Mouse (Mus musculus): Measurements from ENCODE around the gene Lrrc74a. TPM values are rescaled to one million over a fixed set of nuclear protein-coding genes. Genes with fewer than 3 reads are reported as not detected.

Gene Lrrc74a
- polyA plus RNA-seq, 1 experiment = not detected

- no peaks in the 10 kb centered on the region for H3K79me2 ChIP-seq (ENCODE audit: control insufficient read depth, insufficient read depth)
- no peak for TF ChIP-seq USF1 (IDR thresholded peaks at IDR 0.05; ENCODE audit: low read depth)
- TF ChIP-seq POLR2A (IDR thresholded peaks at IDR 0.05; ENCODE audit: insufficient read length, low read depth) = no peak
- TF ChIP-seq MYOD1 (IDR thresholded peaks at IDR 0.05; ENCODE audit: control insufficient read depth in 1 of 3, insufficient read length in 2 of 3, low read depth in 2 of 3) = no peak
- no peak for TF ChIP-seq MYOG (IDR thresholded peaks at IDR 0.05; ENCODE audit: control insufficient read depth in 1 of 3, insufficient read depth in 1 of 3, insufficient read length in 2 of 3, low read depth in 2 of 3)
- TF ChIP-seq REST (IDR thresholded peaks at IDR 0.05; ENCODE audit: insufficient read depth, insufficient read length) = no peak
- TF ChIP-seq SRF (IDR thresholded peaks at IDR 0.05; ENCODE audit: control insufficient read depth, insufficient read length, low read depth) = no peak
- no peak for TF ChIP-seq CEBPB (IDR thresholded peaks at IDR 0.05; ENCODE audit: insufficient read depth, poor library complexity, severe bottlenecking)
- TF ChIP-seq MAX (IDR thresholded peaks at IDR 0.05; ENCODE audit: low read depth) = no peak
- no peak for TF ChIP-seq TCF12 (IDR thresholded peaks at IDR 0.05; ENCODE audit: insufficient read depth, poor library complexity, severe bottlenecking)
- no peak for TF ChIP-seq POLR2AphosphoS2 (IDR thresholded peaks at IDR 0.05; ENCODE audit: insufficient read length, low read depth)
- TF ChIP-seq E2F4 (IDR thresholded peaks at IDR 0.05; ENCODE audit: insufficient read depth) = no peak
- no peak for TF ChIP-seq TCF3 (IDR thresholded peaks at IDR 0.05; ENCODE audit: insufficient read length, low read depth)
- no peak overlapping the region for H3K4me2 ChIP-seq (ENCODE audit: low read depth)
- no peaks in the 10 kb centered on the region for H3K36me3 ChIP-seq (ENCODE audit: control insufficient read depth, insufficient read depth)
- H3K27me3 ChIP-seq (ENCODE audit: control insufficient read depth, insufficient read depth, insufficient read length) = no peaks in the 10 kb centered on the region
- no peak overlapping the region for H3K4me3 ChIP-seq
- no peak overlapping the region for H3ac ChIP-seq (ENCODE audit: control insufficient read depth, insufficient read length)
These were observed 33.9 kb upstream of the Lrrc74a start for GRCm38 (mm10) chr12:86699965-86700926.

- Histone ChIP-seq H3K4me3 (no peak overlapping the region), H3K36me3 (ENCODE audit: control insufficient read depth, insufficient read depth) (no peaks in the 10 kb centered on the region), H3K4me2 (ENCODE audit: low read depth) (no peak overlapping the region), H3K79me2 (ENCODE audit: control insufficient read depth, insufficient read depth) (no peaks in the 10 kb centered on the region), H3K27me3 (ENCODE audit: control insufficient read depth, insufficient read depth, insufficient read length) (no peaks in the 10 kb centered on the region), H3ac (ENCODE audit: control insufficient read depth, insufficient read length) (no peak overlapping the region)
- TF ChIP-seq MYOD1 (IDR thresholded peaks at IDR 0.05; ENCODE audit: control insufficient read depth in 1 of 3, insufficient read length in 2 of 3, low read depth in 2 of 3) (no peak), REST (IDR thresholded peaks at IDR 0.05; ENCODE audit: insufficient read depth, insufficient read length) (no peak), POLR2AphosphoS2 (IDR thresholded peaks at IDR 0.05; ENCODE audit: insufficient read length, low read depth) (no peak), MYOG (IDR thresholded peaks at IDR 0.05; ENCODE audit: control insufficient read depth in 1 of 3, insufficient read depth in 1 of 3, insufficient read length in 2 of 3, low read depth in 2 of 3) (no peak), TCF12 (IDR thresholded peaks at IDR 0.05; ENCODE audit: insufficient read depth, poor library complexity, severe bottlenecking) (no peak), TCF3 (IDR thresholded peaks at IDR 0.05; ENCODE audit: insufficient read length, low read depth) (no peak), SRF (IDR thresholded peaks at IDR 0.05; ENCODE audit: control insufficient read depth, insufficient read length, low read depth) (no peak), E2F4 (IDR thresholded peaks at IDR 0.05; ENCODE audit: insufficient read depth) (no peak), POLR2A (IDR thresholded peaks at IDR 0.05; ENCODE audit: insufficient read length, low read depth) (no peak), USF1 (IDR thresholded peaks at IDR 0.05; ENCODE audit: low read depth) (no peak)
These were observed 33.2 kb upstream of the Lrrc74a start for GRCm38 (mm10) chr12:86700927-86701310.

- no peak for TF ChIP-seq MYOD1 (IDR thresholded peaks at IDR 0.05; ENCODE audit: control insufficient read depth in 1 of 3, insufficient read length in 2 of 3, low read depth in 2 of 3)
- no peak for TF ChIP-seq TCF3 (IDR thresholded peaks at IDR 0.05; ENCODE audit: insufficient read length, low read depth)
- TF ChIP-seq POLR2A (IDR thresholded peaks at IDR 0.05; ENCODE audit: insufficient read length, low read depth) = no peak
- TF ChIP-seq MAX (IDR thresholded peaks at IDR 0.05; ENCODE audit: low read depth) = no peak
- no peak for TF ChIP-seq REST (IDR thresholded peaks at IDR 0.05; ENCODE audit: insufficient read depth, insufficient read length)
- no peak for TF ChIP-seq SRF (IDR thresholded peaks at IDR 0.05; ENCODE audit: control insufficient read depth, insufficient read length, low read depth)
- TF ChIP-seq USF1 (IDR thresholded peaks at IDR 0.05; ENCODE audit: low read depth) = no peak
- TF ChIP-seq CEBPB (IDR thresholded peaks at IDR 0.05; ENCODE audit: insufficient read depth, poor library complexity, severe bottlenecking) = no peak
- TF ChIP-seq TCF12 (IDR thresholded peaks at IDR 0.05; ENCODE audit: insufficient read depth, poor library complexity, severe bottlenecking) = no peak
- TF ChIP-seq MYOG (IDR thresholded peaks at IDR 0.05; ENCODE audit: control insufficient read depth in 1 of 3, insufficient read depth in 1 of 3, insufficient read length in 2 of 3, low read depth in 2 of 3) = no peak
- no peak for TF ChIP-seq E2F4 (IDR thresholded peaks at IDR 0.05; ENCODE audit: insufficient read depth)
- TF ChIP-seq POLR2AphosphoS2 (IDR thresholded peaks at IDR 0.05; ENCODE audit: insufficient read length, low read depth) = no peak
- no peak overlapping the region for H3K4me3 ChIP-seq
- no peak overlapping the region for H3K4me2 ChIP-seq (ENCODE audit: low read depth)
- no peaks in the 10 kb centered on the region for H3K79me2 ChIP-seq (ENCODE audit: control insufficient read depth, insufficient read depth)
- H3ac ChIP-seq (ENCODE audit: control insufficient read depth, insufficient read length) = no peak overlapping the region
- no peaks in the 10 kb centered on the region for H3K27me3 ChIP-seq (ENCODE audit: control insufficient read depth, insufficient read depth, insufficient read length)
- no peaks in the 10 kb centered on the region for H3K36me3 ChIP-seq (ENCODE audit: control insufficient read depth, insufficient read depth)
These were observed 32.7 kb upstream of the Lrrc74a start for GRCm38 (mm10) chr12:86701491-86701890.

GRCm38 (mm10) chr12:86702690-86703089, 31.5 kb upstream of the Lrrc74a start:
- TF ChIP-seq MYOG (IDR thresholded peaks at IDR 0.05; ENCODE audit: control insufficient read depth in 1 of 3, insufficient read depth in 1 of 3, insufficient read length in 2 of 3, low read depth in 2 of 3) = no peak
- no peak for TF ChIP-seq POLR2AphosphoS2 (IDR thresholded peaks at IDR 0.05; ENCODE audit: insufficient read length, low read depth)
- no peak for TF ChIP-seq REST (IDR thresholded peaks at IDR 0.05; ENCODE audit: insufficient read depth, insufficient read length)
- TF ChIP-seq POLR2A (IDR thresholded peaks at IDR 0.05; ENCODE audit: insufficient read length, low read depth) = no peak
- TF ChIP-seq USF1 (IDR thresholded peaks at IDR 0.05; ENCODE audit: low read depth) = no peak
- no peak for TF ChIP-seq TCF3 (IDR thresholded peaks at IDR 0.05; ENCODE audit: insufficient read length, low read depth)
- no peak for TF ChIP-seq SRF (IDR thresholded peaks at IDR 0.05; ENCODE audit: control insufficient read depth, insufficient read length, low read depth)
- Histone ChIP-seq H3K27me3 (ENCODE audit: control insufficient read depth, insufficient read depth, insufficient read length) (no peaks in the 10 kb centered on the region), H3ac (ENCODE audit: control insufficient read depth, insufficient read length) (no peak overlapping the region), H3K4me2 (ENCODE audit: low read depth) (no peak overlapping the region), H3K4me3 (no peak overlapping the region), H3K79me2 (ENCODE audit: control insufficient read depth, insufficient read depth) (no peaks in the 10 kb centered on the region), H3K36me3 (ENCODE audit: control insufficient read depth, insufficient read depth) (no peaks in the 10 kb centered on the region)

Measured in myocyte (in vitro differentiated cells).